In the genomic region with DNA sequence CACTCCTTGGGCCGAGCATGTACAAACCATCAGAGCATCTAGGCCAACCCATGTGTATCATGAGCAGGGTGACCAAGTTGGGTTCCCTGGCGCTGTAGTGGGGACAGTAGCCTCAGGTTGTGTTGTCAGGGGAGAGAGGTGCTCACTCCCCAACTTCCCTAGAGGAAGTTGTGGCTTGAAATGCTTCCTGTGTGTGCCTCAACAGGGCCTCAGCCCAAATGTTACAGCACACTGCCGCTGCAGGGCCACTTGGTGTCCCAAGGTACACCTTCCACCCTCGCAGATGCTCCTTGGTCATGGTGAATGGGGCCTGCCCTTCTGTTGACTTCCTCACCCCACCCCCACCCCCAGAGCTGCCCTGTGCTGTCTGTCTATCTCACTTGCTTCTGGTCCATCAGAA, we compare ENCODE assay signal across 21 mouse cellular contexts. TPM values are rescaled to one million over a fixed set of nuclear protein-coding genes. Genes with fewer than 3 reads are reported as not detected.
DNase-seq lines count a peak whose midpoint lies in the region; ATAC-seq and TF ChIP-seq lines count a peak whose summit lies in the region.
"Had no signal": no experiment of that assay in that cellular context is flagged by ENCODE, and none has a peak within 500 bp of the region (broad histone marks: within the 10 kb centered on the region; RNA-seq: fewer than 3 reads in every experiment).

No protein-coding gene starts in this region.

- no peak for DNase-seq in liver
- DNase-seq in liver, embryonic 14.5 days (ENCODE audit: low read depth in 3 of 3, low spot score in 3 of 3) = no peak
- peak; percentile 62 for DNase-seq in naive thymus-derived CD4-positive, alpha-beta T cell, adult 2 months (ENCODE audit: low read depth)
- DNase-seq in right cerebral cortex, adult 18-20 months = no peak
- no peak for DNase-seq in ovary, postnatal 10 days (ENCODE audit: low spot score)
- DNase-seq in right cerebral cortex, postnatal 10 days (ENCODE audit: low spot score in 2 of 2) = no peak
- DNase-seq: adrenal gland, adult 2 months; cerebellum, adult 9-10 months; gastrocnemius, postnatal 25 days; kidney, adult 8-10 months; kidney, postnatal 25 days; thymus, adult 2 months had no signal

- H3K9me3 ChIP-seq in liver, embryonic 12.5 days (replicated peaks) = no peaks in the 10 kb centered on the region
- no peaks in the 10 kb centered on the region for H3K9me3 ChIP-seq in liver, embryonic 14.5 days (ENCODE audit: control insufficient read depth, low read length)
- H3K9me3 ChIP-seq: embryonic facial prominence, embryonic 12.5 days; forebrain, embryonic 15.5 days; limb, embryonic 15.5 days; neural tube, embryonic 13.5 days; stomach, embryonic 15.5 days had no signal

- ATAC-seq in liver, embryonic 12.5 days = no peak
- peak; percentile 29 for ATAC-seq in activated CD4-positive, CD25-positive, alpha-beta regulatory T cell, adult 4 months
- ATAC-seq in liver, embryonic 14.5 days (ENCODE audit: insufficient read depth) = no peak
- ATAC-seq: forebrain, embryonic 15.5 days had no signal

- H3K4me3 ChIP-seq in liver, embryonic 12.5 days = no peak overlapping the region
- H3K4me3 ChIP-seq in liver, embryonic 14.5 days (ENCODE audit: insufficient read depth in 1 of 2, low read depth in 2 of 2, low read length in 2 of 2) = no peak overlapping the region
- H3K4me3 ChIP-seq: embryonic facial prominence, embryonic 12.5 days; erythroblast, embryonic 14.5 days; forebrain, embryonic 15.5 days; limb, embryonic 15.5 days; neural tube, embryonic 13.5 days; stomach, embryonic 15.5 days had no signal

- 25% methylated on average over 4 of the region's 4 CpGs for WGBS in liver, embryonic 12.5 days (ENCODE audit: insufficient replicate concordance)
- WGBS in liver, embryonic 14.5 days (ENCODE audit: insufficient replicate concordance) = 21% methylated on average over 4 of the region's 4 CpGs

- H3K27me3 ChIP-seq in liver, embryonic 12.5 days (replicated peaks) = 0 out of 2 replicates have a peak, but pooled peaks cover 7% of the 10 kb centered on the region
- no peaks in the 10 kb centered on the region for H3K27me3 ChIP-seq in liver, embryonic 14.5 days (ENCODE audit: control insufficient read depth, insufficient read depth, low read length)
- H3K27me3 ChIP-seq: embryonic facial prominence, embryonic 12.5 days; forebrain, embryonic 15.5 days; limb, embryonic 15.5 days; neural tube, embryonic 13.5 days; stomach, embryonic 15.5 days had no signal

- 0 out of 2 replicates have a peak, but pooled peaks cover 4% of the 10 kb centered on the region for H3K4me1 ChIP-seq in liver, embryonic 12.5 days
- H3K4me1 ChIP-seq in liver, embryonic 14.5 days (replicated peaks; ENCODE audit: control insufficient read depth in 2 of 2, insufficient read depth in 2 of 2, low read length in 1 of 2) = 0 out of 4 replicates have a peak, but pooled peaks cover 0 to 5% of the 10 kb centered on the region in 2 experiments
- H3K4me1 ChIP-seq: embryonic facial prominence, embryonic 12.5 days; forebrain, embryonic 15.5 days; limb, embryonic 15.5 days; neural tube, embryonic 13.5 days; stomach, embryonic 15.5 days had no signal

- H3K27ac ChIP-seq in liver, embryonic 12.5 days = 0 out of 2 replicates have a peak overlapping the region, but pooled peaks have one; percentile 25
- H3K27ac ChIP-seq in liver, embryonic 14.5 days = no peak overlapping the region
- H3K27ac ChIP-seq: embryonic facial prominence, embryonic 12.5 days; forebrain, embryonic 15.5 days; limb, embryonic 15.5 days; neural tube, embryonic 13.5 days; stomach, embryonic 15.5 days had no signal

- H3K9ac ChIP-seq in liver, embryonic 12.5 days = no peak overlapping the region
- no peak overlapping the region for H3K9ac ChIP-seq in liver, embryonic 14.5 days (replicated peaks)
- H3K9ac ChIP-seq: embryonic facial prominence, embryonic 12.5 days; forebrain, embryonic 15.5 days; limb, embryonic 15.5 days; neural tube, embryonic 13.5 days; stomach, embryonic 15.5 days had no signal

- TF ChIP-seq EP300 in liver, embryonic 14.5 days (IDR thresholded peaks at IDR 0.05; ENCODE audit: low read depth) = no peak

- no peak overlapping the region for H3K4me2 ChIP-seq in liver, embryonic 12.5 days
- H3K4me2 ChIP-seq in liver, embryonic 14.5 days (ENCODE audit: low read depth) = no peak overlapping the region
- H3K4me2 ChIP-seq: embryonic facial prominence, embryonic 12.5 days; forebrain, embryonic 15.5 days; limb, embryonic 15.5 days; midbrain, embryonic 11.5 days; neural tube, embryonic 13.5 days; stomach, embryonic 15.5 days had no signal

- TF ChIP-seq CTCF in liver, embryonic 14.5 days (IDR thresholded peaks at IDR 0.05; ENCODE audit: low read depth) = peak; percentile 14; the same call in 1 of the 2 replicates

- H3K36me3 ChIP-seq in liver, embryonic 12.5 days = no peaks in the 10 kb centered on the region
- no peaks in the 10 kb centered on the region for H3K36me3 ChIP-seq in liver, embryonic 14.5 days (replicated peaks; ENCODE audit: control insufficient read depth, insufficient read depth, low read depth)
- H3K36me3 ChIP-seq: embryonic facial prominence, embryonic 12.5 days; forebrain, embryonic 15.5 days; limb, embryonic 15.5 days; neural tube, embryonic 13.5 days; stomach, embryonic 15.5 days had no signal

RNA-seq across cellular contexts. Expression of gene Tesc, which starts 20.9 kb away (rescaled TPM):
- 1.5 and 2.0 TPM in 2 replicates for polyA plus RNA-seq in liver, embryonic 12.5 days (2016; fragmentation: Nextera tagmentation; extraction: Ambion mirVana)
- polyA plus RNA-seq in activated CD4-positive, CD25-positive, alpha-beta regulatory T cell, adult 4 months (2017; shearing (Covaris generic)) = 1 to 10 TPM; 6.5 to 7.7 TPM
- polyA plus RNA-seq in liver, embryonic 14.5 days (2012; rRNA removed) = 0.58 and 0.73 TPM in 2 replicates
- polyA plus RNA-seq in liver, embryonic 14.5 days (2014; fragmentation: Nextera tagmentation; extraction: Ambion mirVana) = 0.77 and 1.2 TPM in 2 replicates
